Mouse (Mus musculus) heart, adult 8-10 months (tissue): Measurements from ENCODE around the gene Ccdc185. TPM values are rescaled to one million over a fixed set of nuclear protein-coding genes. Genes with fewer than 3 reads are reported as not detected.

Source experiments
- DNase-seq: peaks from one replicate; pipeline ENCODE4 v3.0.0; 2022; ENCODE audit warnings: low spot score
- total RNA-seq, 4 experiments: library from RNA; stranded (reverse); gene quantifications; 2 replicates each; pipeline ENCODE4 v1.2.4; 2022

The Ccdc185 gene
- not detected for total RNA-seq

GRCm38 (mm10) chr1:182749080-182749479, at the start of gene Ccdc185:
Gene Ccdc185, minus strand, starts transcription at chr1:182749180.
- DNase-seq, result no peak

- no peak for DNase-seq
Measured at GRCm38 (mm10) chr1:182797048-182797447, 48.1 kb upstream of the Ccdc185 start.

- no peak for DNase-seq
Measured at GRCm38 (mm10) chr1:182794628-182795027, 45.6 kb upstream of the Ccdc185 start.

- DNase-seq, result no peak
Measured at GRCm38 (mm10) chr1:182794221-182794620, 45.2 kb upstream of the Ccdc185 start.

- DNase-seq, result peak; percentile 58
Measured at GRCm38 (mm10) chr1:182792521-182793071, 43.6 kb upstream of the Ccdc185 start.

- no peak for DNase-seq
Measured at GRCm38 (mm10) chr1:182788896-182789295, 39.9 kb upstream of the Ccdc185 start.

GRCm38 (mm10) chr1:182787030-182787429, 38.0 kb upstream of the Ccdc185 start:
- no peak for DNase-seq

GRCm38 (mm10) chr1:182785504-182785903, 36.5 kb upstream of the Ccdc185 start:
- no peak for DNase-seq

GRCm38 (mm10) chr1:182784784-182785183, 35.8 kb upstream of the Ccdc185 start:
- DNase-seq, result no peak

- DNase-seq, result no peak
Measured at GRCm38 (mm10) chr1:182783774-182784173, 34.8 kb upstream of the Ccdc185 start.

GRCm38 (mm10) chr1:182779024-182779520, 30.1 kb upstream of the Ccdc185 start:
- DNase-seq, result no peak

- no peak for DNase-seq
Measured at GRCm38 (mm10) chr1:182778225-182778624, 29.2 kb upstream of the Ccdc185 start.

- DNase-seq, result no peak
Measured at GRCm38 (mm10) chr1:182776749-182777410, 27.9 kb upstream of the Ccdc185 start.

- DNase-seq, result no peak
Measured at GRCm38 (mm10) chr1:182775576-182775975, 26.6 kb upstream of the Ccdc185 start.

- DNase-seq, result no peak
Measured at GRCm38 (mm10) chr1:182764541-182765281, 15.7 kb upstream of the Ccdc185 start.

GRCm38 (mm10) chr1:182763716-182764461, 14.9 kb upstream of the Ccdc185 start, which contains the start of gene Susd4:
Gene Susd4, plus strand, starts transcription at chr1:182763860.
- no peak for DNase-seq

GRCm38 (mm10) chr1:182763191-182763715, 14.3 kb upstream of the Ccdc185 start:
- no peak for DNase-seq

- no peak for DNase-seq
Measured at GRCm38 (mm10) chr1:182758783-182759182, 9.8 kb upstream of the Ccdc185 start.

GRCm38 (mm10) chr1:182754865-182755264, 5.9 kb upstream of the Ccdc185 start:
- no peak for DNase-seq

GRCm38 (mm10) chr1:182753694-182754093, 4.7 kb upstream of the Ccdc185 start:
- no peak for DNase-seq

- DNase-seq, result no peak
Measured at GRCm38 (mm10) chr1:182751301-182751700, 2.3 kb upstream of the Ccdc185 start.

GRCm38 (mm10) chr1:182747834-182748233, 1.1 kb downstream of the Ccdc185 start:
- DNase-seq, result no peak
